Mouse (Mus musculus) heart, embryonic 13.5 days (tissue): ENCODE data around the gene Rbm43. TPM values are rescaled to one million over a fixed set of nuclear protein-coding genes. Genes with fewer than 3 reads are reported as not detected.
"Not testable (repeated sequence)": the region's sequence is repeated elsewhere in the genome, so short reads cannot be mapped to it uniquely, and the experiment has no call there.

Experiments used
- ATAC-seq: fragments of 200-750 bp; cut with Nextera tagmentation; 2 replicates; pipeline ENCODE4 v1.8.0; 2017; ENCODE audit warnings: moderate TSS enrichment; ENCODE audit not compliant: insufficient number of reproducible peaks, low FRiP score, low TSS enrichment; ENCODE audit errors: extremely low read depth
- H3K27ac ChIP-seq: fragments of 300-500 bp; sonication (generic); replicated peaks from 2 replicates; pipeline ENCODE4 v1.5.1; 2015; ENCODE audit warnings: moderate library complexity, mild to moderate bottlenecking, inconsistent platforms
- H3K27me3 ChIP-seq: fragments of 300-500 bp; sonication (generic); replicated peaks from 2 replicates; pipeline ENCODE4 v1.6.1; 2015; ENCODE audit warnings: mild to moderate bottlenecking, inconsistent platforms
- H3K36me3 ChIP-seq: fragments of 300-500 bp; sonication (generic); 2 replicates; pipeline ENCODE4 v1.6.1; 2015; ENCODE audit warnings: mild to moderate bottlenecking, inconsistent platforms
- H3K4me1 ChIP-seq: fragments of 300-500 bp; sonication (generic); 2 replicates; pipeline ENCODE4 v1.6.1; 2015; ENCODE audit warnings: inconsistent platforms
- H3K4me2 ChIP-seq: fragments of 300-500 bp; sonication (generic); 2 replicates; pipeline ENCODE4 v1.6.1; 2015; ENCODE audit warnings: inconsistent platforms, mild to moderate bottlenecking, moderate library complexity
- H3K4me3 ChIP-seq: fragments of 300-500 bp; sonication (generic); 2 replicates; pipeline ENCODE4 v1.5.1; 2015; ENCODE audit warnings: moderate library complexity, mild to moderate bottlenecking, inconsistent platforms
- H3K9ac ChIP-seq: fragments of 300-500 bp; sonication (generic); 2 replicates; pipeline ENCODE4 v1.6.1; 2015; ENCODE audit warnings: inconsistent platforms, mild to moderate bottlenecking, moderate library complexity
- H3K9me3 ChIP-seq: fragments of 300-500 bp; sonication (generic); 2 replicates; pipeline ENCODE4 v1.6.1; 2016; ENCODE audit warnings: inconsistent platforms
- WGBS: fragments of 180-500 bp; shearing (Covaris S2); methylation state at CpG from one replicate; pipeline ENCODE4 v1.1.7; 2015; ENCODE audit warnings: mixed read lengths; 5-methylcytosine and 5-hydroxymethylcytosine counted together
- polyA plus RNA-seq: library from polyadenylated mRNA; unstranded; fragments of >200 nt; fragmentation: Nextera tagmentation; extraction: Ambion mirVana; gene quantifications from 2 replicates; pipeline ENCODE4 v1.2.1, GENCODE M21; 2015

Gene Rbm43
- polyA plus RNA-seq, 1 experiment from 2014 or later: 11.5 TPM

GRCm38 (mm10) chr2:51912740-51913139 is 22.2 kb downstream of the Rbm43 start:
- 16% methylated on average over 6 of the region's 6 CpGs for WGBS
- H3K9ac ChIP-seq: no peak overlapping the region
- no peak for ATAC-seq

GRCm38 (mm10) chr2:51911864-51912263 is 23.1 kb downstream of the Rbm43 start:
- no peak for ATAC-seq
- Histone ChIP-seq H3K4me1 (peaks cover 12% of the 10 kb centered on the region; the same call in 1 of the 2 replicates), H3K9me3 (no peaks in the 10 kb centered on the region), H3K4me2 (no peak overlapping the region), H3K4me3 (no peak overlapping the region), H3K36me3 (no peaks in the 10 kb centered on the region), H3K27ac (no peak overlapping the region), H3K9ac (no peak overlapping the region), H3K27me3 (no peaks in the 10 kb centered on the region)
- 72% methylated on average over 2 of the region's 2 CpGs for WGBS

More at GRCm38 (mm10) chr2:51912740-51913139, 22.2 kb downstream of the Rbm43 start:
- Histone ChIP-seq H3K4me2 (no peak overlapping the region), H3K4me3 (no peak overlapping the region), H3K9me3 (no peaks in the 10 kb centered on the region), H3K4me1 (peaks cover 12% of the 10 kb centered on the region; the same call in 1 of the 2 replicates), H3K36me3 (no peaks in the 10 kb centered on the region), H3K27ac (peak overlapping the region; percentile 50; the same call in 1 of the 2 replicates), H3K27me3 (no peaks in the 10 kb centered on the region)

GRCm38 (mm10) chr2:51907538-51908110 is 27.3 kb downstream of the Rbm43 start:
- 45% methylated on average over 4 of the region's 4 CpGs for WGBS
- Histone ChIP-seq H3K4me1 (peaks cover 3% of the 10 kb centered on the region; the same call in 1 of the 2 replicates), H3K27ac (no peak overlapping the region)

GRCm38 (mm10) chr2:51905637-51906036 is 29.3 kb downstream of the Rbm43 start:
- no peak overlapping the region for H3K27ac ChIP-seq
- H3K4me1 ChIP-seq: no peaks in the 10 kb centered on the region
- H3K4me2 ChIP-seq: no peak overlapping the region
- WGBS: 76% methylated on average over 8 of the region's 8 CpGs
- H3K4me3 ChIP-seq: no peak overlapping the region
- no peaks in the 10 kb centered on the region for H3K27me3 ChIP-seq
- no peak overlapping the region for H3K9ac ChIP-seq
- H3K36me3 ChIP-seq: no peaks in the 10 kb centered on the region
- H3K9me3 ChIP-seq: no peaks in the 10 kb centered on the region
- no peak for ATAC-seq

More at GRCm38 (mm10) chr2:51907538-51908110, 27.3 kb downstream of the Rbm43 start:
- Histone ChIP-seq H3K9me3 (no peaks in the 10 kb centered on the region), H3K36me3 (no peaks in the 10 kb centered on the region), H3K4me3 (no peak overlapping the region), H3K4me2 (no peak overlapping the region), H3K9ac (no peak overlapping the region), H3K27me3 (no peaks in the 10 kb centered on the region)
- ATAC-seq: no peak

- Histone ChIP-seq H3K9ac (no peak overlapping the region), H3K4me2 (no peak overlapping the region), H3K27me3 (no peaks in the 10 kb centered on the region), H3K36me3 (no peaks in the 10 kb centered on the region), H3K27ac (peak overlapping the region; percentile 65), H3K9me3 (no peaks in the 10 kb centered on the region), H3K4me1 (peaks cover 8% of the 10 kb centered on the region; the same call in 1 of the 2 replicates), H3K4me3 (no peak overlapping the region)
- ATAC-seq: no peak
- 63% methylated on average over 12 of the region's 12 CpGs for WGBS
Measured at GRCm38 (mm10) chr2:51892411-51892901, 42.5 kb downstream of the Rbm43 start.

GRCm38 (mm10) chr2:51890961-51891360 is 44.0 kb downstream of the Rbm43 start:
- Histone ChIP-seq H3K4me2 (no peak overlapping the region), H3K4me3 (no peak overlapping the region), H3K4me1 (peaks cover 8% of the 10 kb centered on the region; the same call in 1 of the 2 replicates), H3K27me3 (no peaks in the 10 kb centered on the region), H3K9ac (no peak overlapping the region), H3K27ac (no peak overlapping the region), H3K9me3 (peaks cover 2% of the 10 kb centered on the region; the same call in 1 of the 2 replicates), H3K36me3 (no peaks in the 10 kb centered on the region)
- ATAC-seq: no peak
- 89% methylated on average over 4 of the region's 4 CpGs for WGBS

- H3K4me2 ChIP-seq, H3K9me3 ChIP-seq, ATAC-seq, H3K27me3 ChIP-seq, H3K27ac ChIP-seq, H3K4me3 ChIP-seq, H3K36me3 ChIP-seq, H3K4me1 ChIP-seq, H3K9ac ChIP-seq: not testable (repeated sequence)
- WGBS: 85% methylated on average over 13 of the region's 26 CpGs
Measured at GRCm38 (mm10) chr2:51890139-51890538, 44.8 kb downstream of the Rbm43 start.

DNA sequence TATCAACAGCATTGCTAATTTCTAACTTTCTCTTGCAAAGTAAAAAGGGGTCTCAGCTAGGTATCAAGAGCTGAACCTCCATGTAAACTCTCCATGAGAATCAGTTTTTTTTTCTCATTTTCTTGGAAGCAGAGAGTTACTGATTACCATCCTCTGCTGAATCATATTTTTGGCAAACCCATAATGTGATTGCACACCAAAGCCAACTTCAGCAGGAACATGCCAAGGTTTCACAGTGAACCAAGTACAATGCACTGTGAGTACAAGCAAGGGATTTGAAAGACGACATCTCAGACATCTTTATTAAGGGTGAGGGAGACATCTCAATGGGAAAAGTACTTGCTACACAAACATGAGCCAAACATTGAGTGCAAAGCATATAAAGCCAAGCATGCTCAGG is 54.8 kb downstream of the Rbm43 start:
- WGBS: 80% methylated on average over 1 of the region's 1 CpGs
- H3K27ac ChIP-seq: no peak overlapping the region
- H3K36me3 ChIP-seq: no peaks in the 10 kb centered on the region
- no peak overlapping the region for H3K4me3 ChIP-seq
- H3K27me3 ChIP-seq: no peaks in the 10 kb centered on the region
- no peak overlapping the region for H3K4me2 ChIP-seq
- no peaks in the 10 kb centered on the region for H3K4me1 ChIP-seq
- no peak for ATAC-seq
- no peak overlapping the region for H3K9ac ChIP-seq
- H3K9me3 ChIP-seq: no peaks in the 10 kb centered on the region

Other genes starting within 250 kb of the Rbm43 start
- gene Nmi, start 38.3 kb upstream of the Rbm43 start, polyA plus RNA-seq: 12.9 and 16.1 TPM in 2 replicates
- 2.5 and 3.6 TPM in 2 replicates for gene Tnfaip6, start 102.8 kb upstream of the Rbm43 start, polyA plus RNA-seq
- gene Rif1, start 137.7 kb upstream of the Rbm43 start, polyA plus RNA-seq: 16.3 and 16.6 TPM in 2 replicates